Mouse (Mus musculus): ENCODE results near the gene Lhx1.

DNA sequence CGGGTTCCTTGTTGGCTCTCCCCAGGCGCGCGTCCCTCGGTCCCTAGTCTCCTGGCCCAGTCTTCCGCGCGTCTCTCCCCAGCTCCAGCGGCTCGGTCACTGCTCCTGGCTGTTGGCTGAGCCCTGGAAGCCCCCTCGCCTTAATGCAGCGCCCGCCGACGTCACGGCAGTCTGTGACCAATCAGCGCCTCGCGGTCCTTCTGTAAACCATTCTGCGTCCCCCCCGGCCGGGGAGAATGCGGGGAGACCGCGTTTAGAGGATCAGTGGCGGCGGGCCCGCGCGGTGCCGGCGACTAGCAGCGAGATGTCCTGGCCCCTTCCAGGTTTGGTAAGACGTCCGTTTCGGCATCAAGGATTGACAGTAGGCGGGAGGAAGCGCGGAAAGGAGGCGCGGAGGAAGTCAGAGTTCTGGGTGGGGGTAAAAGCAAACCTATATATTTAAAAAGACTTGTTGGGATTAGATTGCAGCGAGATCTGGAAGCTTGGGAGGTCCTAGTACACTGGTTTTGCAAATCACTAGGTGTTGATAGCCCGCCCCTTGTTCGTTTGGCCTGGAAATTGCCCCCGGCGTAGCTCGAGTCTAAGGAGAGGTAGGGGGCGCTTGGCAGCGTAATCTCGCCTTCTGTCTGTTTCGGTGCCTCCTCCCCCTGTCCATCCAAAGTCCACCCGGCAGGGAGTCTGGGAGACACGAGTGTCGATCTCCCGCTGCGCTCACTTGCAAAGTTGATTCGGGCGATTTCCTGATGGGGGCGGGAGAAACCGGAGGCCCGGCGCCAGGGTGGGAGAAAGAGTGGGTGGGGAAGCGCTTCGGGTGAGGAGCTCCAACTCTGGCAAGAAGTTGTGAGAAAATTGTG is at the start of gene Lhx1:
- TF ChIP-seq POLR2A (IDR thresholded peaks at IDR 0.05; ENCODE audit: extremely low read depth, insufficient read depth, low read length), result no peak
- TF ChIP-seq CTCF (IDR thresholded peaks at IDR 0.05; ENCODE audit: low read depth, low read length), result no peak

Data from liver, adult 2 months (tissue).